Mouse (Mus musculus): ENCODE results near the gene F2r.

DNA sequence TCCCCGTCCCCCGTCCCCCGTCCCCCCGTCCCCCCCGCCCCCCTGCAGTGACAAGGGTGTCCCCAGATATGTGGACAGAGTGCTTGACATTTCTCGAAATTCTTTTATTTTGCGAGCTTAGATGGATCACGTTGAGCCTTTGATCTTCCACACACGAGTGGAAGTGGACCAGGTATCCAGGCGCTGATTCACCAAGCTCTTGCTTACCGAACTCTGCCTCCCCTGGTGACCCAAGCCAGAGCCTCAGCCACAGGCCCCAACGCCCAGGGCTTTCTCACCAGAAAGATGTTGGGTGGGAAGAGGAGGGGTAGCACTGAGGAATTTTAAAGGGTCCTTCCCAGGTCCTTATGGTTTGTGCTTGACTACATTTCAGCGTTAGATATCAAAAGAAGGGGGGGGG lies 572 bp upstream of the F2r start:
- TF ChIP-seq CTCF (IDR thresholded peaks at IDR 0.05; ENCODE audit: extremely low read depth, insufficient read length, insufficient replicate concordance, low read depth, low read length) (no peak), POLR2A (IDR thresholded peaks at IDR 0.05; ENCODE audit: low read depth, low read length) (no peak)

Data from small intestine, adult 2 months (tissue).